Mouse (Mus musculus): Measurements from ENCODE around the gene Degs1. TPM values are rescaled to one million over a fixed set of nuclear protein-coding genes. Genes with fewer than 3 reads are reported as not detected.
"Not testable (repeated sequence)": the region's sequence is repeated elsewhere in the genome, so short reads cannot be mapped to it uniquely, and the experiment has no call there.

Gene Degs1
- polyA plus RNA-seq, 1 experiment from 2014 or later: 101 TPM

- Histone ChIP-seq H3K4me1 (no peaks in the 10 kb centered on the region), H3K27ac (replicated peaks) (no peak overlapping the region), H3K9ac (replicated peaks) (no peak overlapping the region), H3K36me3 (no peaks in the 10 kb centered on the region), H3K4me2 (no peak overlapping the region), H3K4me3 (replicated peaks) (no peak overlapping the region), H3K9me3 (replicated peaks) (no peaks in the 10 kb centered on the region), H3K27me3 (replicated peaks) (no peaks in the 10 kb centered on the region)
- 91% methylated on average over 5 of the region's 5 CpGs for WGBS
- ATAC-seq (ENCODE audit: low FRiP score): no peak
Observed at GRCm38 (mm10) chr1:182297821-182298220, 15.2 kb upstream of the Degs1 start.

GRCm38 (mm10) chr1:182297246-182297645 lies 14.6 kb upstream of the Degs1 start:
- Histone ChIP-seq H3K4me3 (replicated peaks) (no peak overlapping the region), H3K9me3 (replicated peaks) (no peaks in the 10 kb centered on the region), H3K9ac (replicated peaks) (no peak overlapping the region), H3K36me3 (no peaks in the 10 kb centered on the region), H3K27ac (replicated peaks) (no peak overlapping the region), H3K4me2 (no peak overlapping the region), H3K4me1 (no peaks in the 10 kb centered on the region), H3K27me3 (replicated peaks) (no peaks in the 10 kb centered on the region)
- ATAC-seq (ENCODE audit: low FRiP score): no peak
- 25% methylated on average over 3 of the region's 3 CpGs for WGBS

DNA sequence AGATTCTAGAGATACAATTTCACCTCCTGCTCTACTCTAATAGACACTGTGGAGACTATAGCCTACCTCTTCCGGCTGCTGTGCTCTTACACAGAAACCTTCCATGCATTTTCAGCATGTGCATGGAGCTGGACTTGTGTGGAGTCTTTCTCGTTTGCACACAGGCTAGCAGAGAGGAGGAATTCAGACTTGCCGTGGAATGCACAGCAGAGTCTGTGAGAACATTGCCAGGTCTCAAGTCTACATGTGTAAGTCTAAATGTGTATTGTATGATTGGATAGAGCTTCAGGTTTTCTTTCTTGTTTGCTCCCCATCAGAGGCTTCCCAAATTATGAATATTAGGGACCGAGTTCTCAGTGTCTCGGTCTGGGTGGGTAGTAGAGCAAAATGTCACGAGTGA lies 14.2 kb upstream of the Degs1 start:
- Histone ChIP-seq H3K36me3 (no peaks in the 10 kb centered on the region), H3K4me1 (no peaks in the 10 kb centered on the region), H3K4me3 (replicated peaks) (no peak overlapping the region), H3K9ac (replicated peaks) (no peak overlapping the region), H3K27ac (replicated peaks) (no peak overlapping the region), H3K4me2 (no peak overlapping the region), H3K27me3 (replicated peaks) (no peaks in the 10 kb centered on the region), H3K9me3 (replicated peaks) (no peaks in the 10 kb centered on the region)
- 68% methylated on average over 6 of the region's 6 CpGs for WGBS
- no peak for ATAC-seq (ENCODE audit: low FRiP score)

DNA sequence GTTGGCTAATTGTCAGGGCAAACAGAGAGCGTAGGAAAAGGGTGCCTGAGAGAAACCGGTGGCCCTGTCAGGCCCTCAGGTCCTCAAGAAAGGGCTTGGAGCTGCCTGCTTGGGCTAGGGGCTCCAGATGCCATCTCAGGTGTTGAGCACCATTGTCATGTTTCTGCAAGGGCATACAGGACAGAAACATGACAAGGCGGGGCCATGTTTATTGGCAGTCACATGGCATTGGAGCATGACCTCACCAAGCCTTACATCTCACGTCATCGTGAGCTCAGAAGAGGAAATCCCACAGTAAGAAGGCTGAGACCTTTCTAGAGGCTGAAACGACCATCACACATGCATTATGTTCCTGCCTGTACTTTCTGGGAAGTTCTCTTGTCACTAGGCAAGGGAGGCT lies 13.5 kb upstream of the Degs1 start:
- Histone ChIP-seq H3K4me2 (no peak overlapping the region), H3K27me3 (replicated peaks) (no peaks in the 10 kb centered on the region), H3K9ac (replicated peaks) (no peak overlapping the region), H3K9me3 (replicated peaks) (no peaks in the 10 kb centered on the region), H3K27ac (replicated peaks) (no peak overlapping the region), H3K4me3 (replicated peaks) (no peak overlapping the region), H3K4me1 (no peaks in the 10 kb centered on the region), H3K36me3 (no peaks in the 10 kb centered on the region)
- WGBS: 91% methylated on average over 6 of the region's 6 CpGs
- no peak for ATAC-seq (ENCODE audit: low FRiP score)

DNA sequence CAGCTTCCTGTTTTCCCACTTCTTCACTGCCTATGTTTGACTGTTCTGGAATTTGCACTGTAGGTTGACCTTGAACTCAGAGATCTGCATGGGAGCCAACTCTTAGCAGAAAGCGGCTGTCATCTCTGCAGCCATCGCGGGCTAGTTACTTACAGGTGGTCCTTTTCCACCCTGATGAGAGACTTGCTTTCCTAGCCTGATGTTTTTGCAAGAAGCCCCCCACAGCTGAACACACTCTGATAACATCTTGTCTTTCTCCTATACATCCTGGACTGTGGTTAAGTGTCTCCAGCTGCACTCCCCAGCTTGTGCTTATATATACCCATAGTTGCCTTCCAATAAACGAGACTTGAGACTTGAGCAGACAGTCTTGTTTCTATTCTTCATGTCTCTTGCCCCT lies 9.7 kb upstream of the Degs1 start:
- Histone ChIP-seq H3K4me1 (no peaks in the 10 kb centered on the region), H3K27me3 (replicated peaks) (no peaks in the 10 kb centered on the region), H3K4me3 (replicated peaks) (no peak overlapping the region), H3K36me3 (no peaks in the 10 kb centered on the region), H3K9ac (replicated peaks) (no peak overlapping the region), H3K4me2 (no peak overlapping the region), H3K9me3 (replicated peaks) (no peaks in the 10 kb centered on the region), H3K27ac (replicated peaks) (no peak overlapping the region)
- ATAC-seq (ENCODE audit: low FRiP score): no peak
- 85% methylated on average over 4 of the region's 4 CpGs for WGBS

- WGBS: 95% methylated on average over 3 of the region's 3 CpGs
- H3K4me3 ChIP-seq (replicated peaks); ATAC-seq (ENCODE audit: low FRiP score): not testable (repeated sequence)
Observed at GRCm38 (mm10) chr1:182290741-182291140, 8.1 kb upstream of the Degs1 start.

DNA sequence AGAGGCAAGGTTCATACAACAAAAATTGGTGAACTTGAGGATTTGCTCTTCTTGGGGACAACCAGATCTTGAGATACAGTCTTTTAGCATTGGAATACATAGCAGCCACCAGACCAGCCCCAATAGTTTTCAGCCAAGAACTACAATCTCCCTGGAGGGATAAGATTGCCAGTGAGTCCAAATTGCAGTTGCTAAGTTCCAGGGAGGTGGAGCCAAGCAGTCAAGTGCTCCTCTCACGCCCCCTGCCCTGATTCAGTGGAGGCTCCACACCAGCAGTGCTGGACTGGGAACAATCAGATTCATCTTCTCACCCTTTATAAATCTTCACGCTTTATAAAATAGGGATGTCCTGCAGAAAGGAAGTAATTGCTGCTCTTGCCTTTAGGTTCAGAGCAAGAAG lies 7.2 kb upstream of the Degs1 start:
- Histone ChIP-seq H3K4me3 (replicated peaks) (no peak overlapping the region), H3K27me3 (replicated peaks) (no peaks in the 10 kb centered on the region), H3K36me3 (no peaks in the 10 kb centered on the region), H3K9me3 (replicated peaks) (no peaks in the 10 kb centered on the region), H3K9ac (replicated peaks) (no peak overlapping the region), H3K27ac (replicated peaks) (no peak overlapping the region), H3K4me1 (no peaks in the 10 kb centered on the region), H3K4me2 (no peak overlapping the region)
- ATAC-seq (ENCODE audit: low FRiP score): no peak
- 60% methylated on average over 2 of the region's 2 CpGs for WGBS

More at GRCm38 (mm10) chr1:182290741-182291140, 8.1 kb upstream of the Degs1 start:
- H3K36me3 ChIP-seq; H3K9me3 ChIP-seq (replicated peaks); H3K4me2 ChIP-seq; H3K9ac ChIP-seq (replicated peaks); H3K4me1 ChIP-seq; H3K27ac ChIP-seq (replicated peaks); H3K27me3 ChIP-seq (replicated peaks): not testable (repeated sequence)

DNA sequence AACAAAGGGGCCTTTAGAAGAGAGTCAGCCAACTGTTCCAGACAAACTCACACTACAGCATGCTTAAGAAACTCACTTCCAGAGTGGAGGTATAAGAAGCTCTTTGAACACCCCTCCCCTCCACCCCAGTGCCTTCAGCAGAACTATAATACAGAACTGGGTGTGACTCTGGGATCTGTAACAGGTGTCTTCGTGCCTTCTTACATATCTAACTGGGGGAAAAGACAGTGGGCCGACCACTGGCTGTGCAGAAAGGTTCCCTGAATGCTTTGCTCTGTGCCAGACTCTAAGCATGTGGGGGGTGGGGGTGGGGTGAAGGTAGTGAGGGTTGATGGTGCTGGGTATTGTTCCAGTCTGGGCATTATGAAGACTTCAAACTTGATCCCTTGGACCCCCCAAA lies 6.0 kb upstream of the Degs1 start:
- ATAC-seq (ENCODE audit: low FRiP score): no peak
- no peak overlapping the region for H3K9ac ChIP-seq (replicated peaks)
- H3K4me2 ChIP-seq: no peak overlapping the region

GRCm38 (mm10) chr1:182287781-182288180 lies 5.2 kb upstream of the Degs1 start:
- Histone ChIP-seq H3K27ac (replicated peaks) (no peak overlapping the region), H3K4me3 (replicated peaks) (no peak overlapping the region), H3K9ac (replicated peaks) (no peak overlapping the region), H3K9me3 (replicated peaks) (no peaks in the 10 kb centered on the region), H3K27me3 (replicated peaks) (0 out of 2 replicates have a peak, but pooled peaks cover 4% of the 10 kb centered on the region), H3K36me3 (no peaks in the 10 kb centered on the region), H3K4me1 (peaks cover 6% of the 10 kb centered on the region), H3K4me2 (no peak overlapping the region)
- no peak for ATAC-seq (ENCODE audit: low FRiP score)
- WGBS: 76% methylated on average over 7 of the region's 7 CpGs

More for the DNA sequence above, 6.0 kb upstream of the Degs1 start:
- 76% methylated on average over 2 of the region's 2 CpGs for WGBS
- Histone ChIP-seq H3K27ac (replicated peaks) (no peak overlapping the region), H3K27me3 (replicated peaks) (0 out of 2 replicates have a peak, but pooled peaks cover 4% of the 10 kb centered on the region), H3K4me3 (replicated peaks) (no peak overlapping the region), H3K4me1 (no peaks in the 10 kb centered on the region), H3K9me3 (replicated peaks) (no peaks in the 10 kb centered on the region), H3K36me3 (no peaks in the 10 kb centered on the region)

DNA sequence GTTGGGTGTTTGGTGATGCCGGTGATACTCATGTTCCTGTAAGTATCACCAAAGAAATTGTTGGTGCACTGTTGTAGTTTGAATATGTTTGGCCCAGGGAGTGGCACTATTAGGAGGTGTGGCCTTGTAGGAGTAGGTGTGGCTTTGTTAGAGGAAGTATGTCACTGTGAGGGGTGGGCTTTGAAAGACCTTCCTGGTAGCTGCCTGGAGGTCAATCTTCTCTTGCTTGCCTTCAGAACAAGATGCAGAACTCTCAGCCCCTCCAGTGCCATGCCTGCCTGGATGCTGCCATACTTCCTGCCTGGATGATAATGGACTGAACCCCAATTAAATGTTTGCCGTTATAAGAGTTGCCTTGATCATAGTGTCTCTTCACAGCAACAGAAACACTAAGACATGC lies 2.2 kb upstream of the Degs1 start:
- no peak overlapping the region for H3K4me2 ChIP-seq
- no peak for ATAC-seq (ENCODE audit: low FRiP score)
- no peak overlapping the region for H3K27ac ChIP-seq (replicated peaks)
- peaks cover 27% of the 10 kb centered on the region for H3K4me1 ChIP-seq
- no peak overlapping the region for H3K9ac ChIP-seq (replicated peaks)
- H3K9me3 ChIP-seq (replicated peaks): no peaks in the 10 kb centered on the region
- no peaks in the 10 kb centered on the region for H3K36me3 ChIP-seq
- H3K27me3 ChIP-seq (replicated peaks): 0 out of 2 replicates have a peak, but pooled peaks cover 4% of the 10 kb centered on the region
- WGBS: 94% methylated on average over 2 of the region's 2 CpGs
- H3K4me3 ChIP-seq (replicated peaks): no peak overlapping the region

DNA sequence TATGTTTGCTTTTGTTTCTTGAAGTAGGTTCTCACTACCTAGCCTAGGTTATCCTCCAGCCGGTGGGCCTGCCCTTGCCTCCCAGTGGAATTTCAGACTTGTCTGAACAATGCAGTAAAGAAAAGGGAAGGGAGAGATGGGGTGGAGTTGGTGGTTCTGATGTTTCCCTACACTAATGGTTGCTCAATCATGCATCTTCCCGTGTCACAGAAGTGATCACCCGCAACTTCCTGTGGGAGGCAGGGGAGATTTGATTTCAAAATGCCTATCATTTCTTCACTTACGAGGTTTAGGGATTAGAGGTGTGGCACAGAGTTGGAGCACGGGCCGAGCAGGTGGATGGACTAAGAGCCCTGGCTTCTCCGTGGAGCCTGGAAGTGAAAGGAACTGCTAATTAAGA lies 627 bp upstream of the Degs1 start:
- Histone ChIP-seq H3K4me2 (peak overlapping the region; percentile 85), H3K4me1 (peaks cover 27% of the 10 kb centered on the region), H3K4me3 (replicated peaks) (peak overlapping the region; percentile 90), H3K27ac (replicated peaks) (no peak overlapping the region), H3K9me3 (replicated peaks) (no peaks in the 10 kb centered on the region), H3K36me3 (peaks cover 7% of the 10 kb centered on the region), H3K9ac (replicated peaks) (no peak overlapping the region), H3K27me3 (replicated peaks) (0 out of 2 replicates have a peak, but pooled peaks cover 4% of the 10 kb centered on the region)
- WGBS: 59% methylated on average over 7 of the region's 7 CpGs
- ATAC-seq (ENCODE audit: low FRiP score): no peak

DNA sequence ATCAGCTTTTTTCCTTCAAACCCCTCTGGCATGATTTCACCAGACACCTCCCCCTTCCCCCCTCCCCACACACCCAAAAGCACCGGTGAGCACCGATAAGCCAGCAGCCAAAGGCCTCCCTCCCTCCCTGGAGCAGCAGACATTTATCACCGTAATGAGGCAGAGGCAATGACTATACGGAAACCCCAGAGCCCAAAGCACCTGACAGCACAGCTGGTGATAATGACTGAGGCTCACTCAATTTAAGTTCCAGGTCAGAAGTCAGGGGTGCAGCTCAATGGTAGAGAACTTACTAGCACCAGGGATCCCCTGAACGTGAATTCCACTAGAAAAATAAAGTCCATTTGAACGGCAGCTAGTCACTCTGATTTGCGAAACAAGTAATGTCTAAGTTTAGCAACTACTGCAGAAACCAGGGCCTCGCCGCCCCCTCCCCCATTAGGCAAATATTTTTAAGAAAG lies 1.3 kb downstream of the Degs1 start:
- H3K4me2 ChIP-seq: peak overlapping the region; percentile 85
- whole genome bisulfite sequencing: 15% methylated on average over 9 of the region's 9 CpGs
- H3K27ac ChIP-seq (replicated peaks): no peak overlapping the region
- H3K4me3 ChIP-seq (replicated peaks): peak overlapping the region; percentile 90
- no peaks in the 10 kb centered on the region for H3K9me3 ChIP-seq (replicated peaks)
- peaks cover 30% of the 10 kb centered on the region for H3K4me1 ChIP-seq
- H3K9ac ChIP-seq (replicated peaks): peak overlapping the region; percentile 24
- no peak for ATAC-seq (ENCODE audit: low FRiP score)
- peaks cover 25% of the 10 kb centered on the region for H3K36me3 ChIP-seq
- 0 out of 2 replicates have a peak, but pooled peaks cover 4% of the 10 kb centered on the region for H3K27me3 ChIP-seq (replicated peaks)
